Mouse (Mus musculus) WW6 (cell line): ENCODE measurements at regions not wholly inside any gene's neighbourhood (a gene's known extent, or its start where the extent isn't known, plus 50 kb on each side); places are given as distances from the start of the nearest gene placed in this dataset.

ENCODE experiments used
- DNase-seq: peaks from one replicate; pipeline ENCODE4 v3.0.0-alpha.2; 2013; ENCODE audit warnings: low read depth, low spot score

DNA sequence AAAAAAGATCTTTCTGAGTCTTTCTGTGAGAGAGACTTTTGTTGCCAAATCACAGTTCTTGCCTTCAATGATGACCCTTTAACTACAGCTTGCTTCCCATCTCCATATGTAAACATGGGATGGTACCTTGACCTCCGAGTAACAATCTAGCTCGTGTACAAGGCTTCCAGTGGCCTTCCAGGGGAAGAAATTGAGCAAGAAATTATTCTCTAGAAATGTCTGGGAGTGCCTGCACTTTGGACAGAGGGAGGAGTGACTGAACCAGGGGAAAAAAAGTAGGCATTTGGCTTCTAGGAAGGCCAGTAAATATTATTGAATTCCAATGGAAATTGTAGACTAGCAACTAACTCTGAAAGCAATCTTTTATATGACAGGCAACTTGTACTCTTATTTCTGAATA, 287.8 kb upstream of the Mpdz start:
- DNase-seq: no peak

DNA sequence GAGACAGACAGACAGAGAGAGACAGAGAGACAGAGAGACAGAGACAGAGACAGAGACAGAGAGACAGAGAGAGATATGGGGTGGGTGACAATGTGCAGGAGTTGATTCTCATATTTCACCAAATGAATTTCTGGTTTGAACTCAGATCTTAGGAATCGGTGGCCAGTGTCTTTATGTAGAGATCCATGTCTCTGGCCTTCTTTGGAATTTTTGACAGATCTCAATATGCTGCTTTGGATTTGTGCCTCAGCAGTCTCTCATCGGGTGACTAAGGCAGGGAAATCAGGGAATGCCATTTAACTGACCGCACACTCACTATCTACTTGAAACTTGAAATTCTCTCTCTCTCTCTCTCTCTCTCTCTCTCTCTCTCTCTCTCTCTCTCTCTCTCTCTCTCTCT, 286.3 kb upstream of the Mpdz start:
- no peak for DNase-seq

GRCm38 (mm10) chr4:81727735-81728581, 285.3 kb upstream of the Mpdz start:
- DNase-seq: no peak

DNA sequence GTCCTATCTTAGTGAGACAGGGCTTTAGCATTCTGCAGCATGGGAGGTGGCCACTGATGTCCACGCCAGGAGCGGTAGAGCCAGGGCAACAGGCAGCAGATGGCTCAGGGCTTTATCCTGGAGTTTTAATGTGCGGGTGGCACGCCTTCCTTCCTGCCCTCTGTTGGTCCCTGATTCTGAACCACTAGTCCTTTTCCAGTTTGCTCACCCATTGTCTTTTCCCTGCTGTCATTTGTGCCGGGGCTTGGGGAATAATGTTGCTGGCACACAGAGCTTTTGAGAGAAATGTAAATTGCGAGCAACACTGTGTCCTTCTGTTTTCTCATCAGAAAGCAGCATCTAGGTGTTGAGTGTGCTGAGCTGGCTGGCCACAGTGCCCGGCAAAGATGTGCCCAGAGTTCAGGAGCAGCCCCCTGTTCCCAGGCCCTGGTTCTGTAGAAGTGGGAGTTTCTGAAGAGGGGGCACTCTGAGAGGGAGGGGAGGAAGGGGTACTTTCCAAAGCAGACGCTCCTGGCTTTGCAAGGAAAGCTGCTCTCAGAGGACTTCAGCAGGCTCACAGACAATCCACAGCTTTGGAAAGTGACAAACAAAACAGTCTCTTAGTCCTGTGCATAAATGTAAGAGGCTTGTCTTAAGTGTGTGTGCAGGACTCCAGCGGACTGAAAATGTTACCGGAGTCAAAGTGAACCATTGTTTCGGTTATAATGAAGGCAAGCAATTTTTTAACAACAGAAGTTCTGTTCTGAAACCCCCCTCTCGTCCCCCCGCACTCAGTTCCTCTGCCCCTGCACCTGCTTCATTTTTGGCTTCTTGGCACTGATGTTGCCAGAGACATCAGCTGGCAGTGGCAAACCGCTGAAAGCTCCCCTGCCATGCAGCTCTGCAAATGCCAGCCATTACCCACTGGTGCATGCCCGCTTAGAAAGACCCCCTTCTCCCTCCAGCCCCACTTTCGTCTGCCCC, 284.4 kb upstream of the Mpdz start:
- DNase-seq: no peak

GRCm38 (mm10) chr4:81724751-81725150, 282.1 kb upstream of the Mpdz start:
- DNase-seq: no peak

DNA sequence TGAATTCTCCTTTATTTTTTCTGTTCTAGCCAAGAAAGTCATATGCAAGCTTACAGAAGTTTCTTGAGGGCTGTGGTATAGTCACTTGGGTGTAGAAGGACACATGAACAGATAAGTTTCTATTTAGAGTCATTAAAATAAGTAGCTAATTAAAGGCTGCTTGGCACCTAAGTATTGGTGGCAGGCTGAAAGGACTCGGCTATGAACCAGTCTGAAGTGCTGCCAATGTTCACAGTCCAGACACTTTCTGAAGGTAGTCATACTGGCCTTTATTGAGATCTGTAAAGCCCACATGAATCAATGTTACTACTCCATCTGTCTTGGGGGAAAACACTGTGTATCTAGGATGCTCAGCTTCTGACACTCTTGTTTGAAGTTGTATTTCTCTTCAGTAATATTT, 269.8 kb upstream of the Mpdz start:
- no peak for DNase-seq

DNA sequence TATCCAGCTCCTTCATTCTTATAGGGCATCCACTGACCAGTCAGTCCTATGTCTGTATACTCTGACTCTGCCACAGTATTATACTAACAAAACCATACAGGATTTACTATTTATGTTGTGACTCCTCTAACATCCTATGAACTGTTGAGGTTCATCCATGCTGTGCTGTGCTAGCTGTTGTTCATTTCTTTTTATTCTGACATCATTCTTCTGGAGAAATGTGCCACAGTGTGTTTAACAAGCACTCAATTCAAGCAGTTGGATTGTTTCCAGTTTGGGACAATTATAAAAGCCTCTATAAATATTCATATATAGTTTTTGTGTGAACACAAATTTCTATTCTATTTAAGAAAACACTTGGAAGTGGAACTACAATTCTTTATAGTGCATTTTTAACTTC, 252.6 kb upstream of the Mpdz start:
- DNase-seq: no peak

DNA sequence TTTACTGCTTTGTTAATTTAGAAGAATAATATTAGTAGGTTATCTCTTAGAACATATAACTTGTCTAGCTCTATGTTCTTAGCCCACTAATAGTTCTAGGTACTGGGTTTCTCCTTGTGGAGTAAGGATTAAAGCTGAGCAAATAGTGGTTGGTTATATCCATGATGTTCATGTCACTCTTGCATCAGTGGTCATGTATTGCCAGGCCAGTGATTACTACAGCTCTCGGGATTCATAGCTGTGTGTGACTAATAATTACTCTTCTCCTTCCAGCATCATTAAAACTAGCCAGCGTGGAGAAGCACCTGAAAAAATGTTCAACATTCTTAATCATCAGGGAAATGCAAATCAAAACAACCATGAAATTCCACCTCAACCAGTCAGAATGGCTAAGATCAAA, 234.6 kb upstream of the Mpdz start:
- DNase-seq: no peak

- no peak for DNase-seq
Measured at GRCm38 (mm10) chr4:81674871-81675270, 232.3 kb upstream of the Mpdz start.

- DNase-seq: no peak
Measured at GRCm38 (mm10) chr4:81673398-81674265, 231.0 kb upstream of the Mpdz start.

DNA sequence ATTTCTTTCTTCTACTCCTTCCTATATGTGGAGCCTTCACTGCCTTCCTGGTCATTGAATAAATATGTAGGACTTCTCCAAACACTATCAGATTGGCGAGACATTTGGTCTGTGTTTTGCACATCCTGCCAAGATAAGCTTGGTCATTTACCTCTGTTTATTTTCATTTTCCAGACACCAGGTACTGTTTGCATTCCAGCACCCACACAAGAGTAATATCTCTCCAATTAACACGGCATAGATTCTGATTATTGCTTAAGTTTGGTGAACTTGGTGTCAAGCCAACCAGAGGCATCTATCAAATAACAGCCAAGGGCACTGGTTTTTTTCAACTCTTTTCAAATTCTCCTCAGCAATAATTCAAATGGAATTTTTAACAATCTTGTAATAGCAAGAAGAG, 229.4 kb upstream of the Mpdz start:
- no peak for DNase-seq

DNA sequence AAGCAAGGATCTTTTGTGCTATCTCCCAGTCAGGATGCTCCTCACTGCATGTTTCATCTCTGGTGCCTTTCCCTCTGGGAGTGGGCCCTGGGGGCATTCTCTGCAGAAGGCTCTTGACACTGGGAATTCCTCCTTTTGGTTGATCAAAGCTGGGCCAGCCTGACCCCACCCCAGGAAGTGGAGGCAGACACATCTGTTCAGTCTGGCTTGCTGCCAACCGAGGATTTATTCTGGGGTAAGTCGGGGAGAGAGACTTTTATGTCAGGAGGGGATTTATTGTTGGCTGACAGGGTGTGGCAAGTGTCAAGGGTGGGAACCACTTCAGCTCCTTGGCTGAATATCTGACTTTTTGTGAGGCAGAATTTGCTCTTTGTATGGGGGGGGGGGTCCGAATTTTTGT, 226.6 kb upstream of the Mpdz start:
- DNase-seq: peak; percentile 67

DNA sequence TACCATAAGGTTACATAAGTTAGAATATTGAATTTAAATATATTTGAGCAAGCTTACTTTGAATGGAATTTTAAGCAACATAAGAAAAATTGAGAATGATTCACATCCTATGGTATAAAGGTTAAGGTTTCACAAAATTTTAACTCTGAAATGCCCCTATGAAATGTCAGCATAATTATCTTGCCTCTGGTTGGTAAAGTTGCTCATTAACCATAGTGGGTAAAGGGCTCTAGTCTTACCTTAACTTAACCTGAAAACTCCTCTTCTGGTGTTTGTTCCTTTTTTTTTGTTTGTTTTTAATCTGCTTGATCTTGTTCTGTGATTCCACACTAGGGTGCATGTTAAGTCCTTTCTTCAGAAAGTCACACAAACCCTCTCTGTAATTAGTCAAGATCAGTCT, 218.5 kb upstream of the Mpdz start:
- no peak for DNase-seq

GRCm38 (mm10) chr4:81628496-81628828, 185.8 kb upstream of the Mpdz start:
- DNase-seq: no peak

DNA sequence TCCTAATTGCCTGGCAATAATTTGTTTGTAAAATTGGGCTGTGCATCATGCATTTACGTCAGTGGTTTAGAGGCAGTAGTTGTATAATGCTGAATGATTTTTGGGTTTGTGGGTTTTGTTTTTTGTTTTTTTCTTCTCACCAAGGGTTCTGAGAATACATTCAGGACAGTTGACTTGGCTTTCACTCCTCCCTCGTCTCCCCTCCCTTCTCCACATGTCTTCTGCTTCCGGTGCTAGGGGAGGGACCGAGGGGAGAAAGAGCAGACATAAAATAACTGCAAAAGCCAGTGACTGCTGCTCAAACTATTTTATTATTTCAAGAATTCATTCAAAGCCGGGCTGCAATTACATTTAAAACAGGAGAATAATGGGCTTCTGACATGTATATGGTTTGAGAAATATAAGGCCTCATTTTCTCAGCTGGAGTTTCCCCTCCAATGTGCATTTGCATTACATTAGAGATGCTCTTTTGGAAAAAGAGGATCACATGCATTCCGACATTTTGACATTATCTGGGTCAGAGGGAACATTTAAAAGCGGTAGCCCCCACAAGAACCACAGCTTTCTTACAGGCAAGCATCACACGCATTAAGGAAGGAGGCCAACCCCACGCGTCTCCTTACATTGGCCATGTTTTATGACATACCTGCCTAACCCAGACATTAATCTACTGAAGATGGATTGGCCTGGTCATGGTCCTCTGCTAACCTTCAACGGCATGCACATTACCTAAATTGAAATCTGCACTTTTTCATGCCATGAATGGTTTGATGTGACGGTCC, 185.3 kb upstream of the Mpdz start:
- DNase-seq: no peak

DNA sequence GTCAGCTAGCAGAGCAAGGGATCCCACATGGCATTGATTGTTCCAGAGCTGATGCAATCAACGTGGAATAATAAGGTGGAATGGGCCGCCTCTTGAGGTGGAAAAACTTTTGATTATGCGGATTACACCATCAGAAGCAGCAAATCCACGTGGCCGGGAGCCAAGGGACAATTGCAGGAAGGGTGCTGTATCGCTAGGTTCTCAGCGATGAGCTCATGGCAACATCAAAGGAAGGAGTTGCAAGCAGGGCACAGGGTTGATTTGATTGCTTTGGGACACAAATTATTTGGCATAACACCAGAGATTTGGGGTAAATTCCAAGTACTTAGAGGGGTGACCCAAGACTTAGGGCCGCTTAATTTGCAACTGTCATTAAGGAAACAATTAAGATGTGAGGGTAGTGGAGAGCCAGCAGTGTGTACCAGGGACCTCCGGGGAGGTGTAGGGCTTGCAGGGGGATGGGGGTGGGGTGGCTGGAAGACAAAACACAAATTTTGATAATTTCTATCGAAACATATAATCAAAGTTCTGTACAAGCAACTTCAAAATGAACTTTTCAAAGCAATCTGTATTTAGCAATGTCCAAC, 182.8 kb upstream of the Mpdz start:
- no peak for DNase-seq

DNA sequence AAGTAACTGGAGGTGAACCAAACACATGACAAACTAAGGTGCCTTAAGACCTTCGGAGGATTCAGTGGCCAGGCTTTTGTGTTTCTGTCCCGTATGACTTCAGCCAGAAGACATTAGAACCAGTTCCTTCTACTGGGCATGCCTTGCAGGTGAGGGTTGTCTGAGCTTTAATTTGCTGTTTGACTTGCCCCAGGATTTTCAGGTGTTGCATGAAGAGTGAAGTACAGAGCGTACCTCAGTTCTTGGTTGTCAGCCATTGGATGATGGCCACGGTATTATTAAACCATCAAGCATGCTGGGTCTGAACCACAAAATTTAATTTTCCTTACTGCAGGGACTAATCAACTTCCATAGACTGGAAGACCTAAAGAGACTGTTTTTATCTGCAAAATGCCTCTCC, 181.5 kb upstream of the Mpdz start:
- no peak for DNase-seq

GRCm38 (mm10) chr4:81621391-81622137, 178.9 kb upstream of the Mpdz start:
- DNase-seq: no peak

DNA sequence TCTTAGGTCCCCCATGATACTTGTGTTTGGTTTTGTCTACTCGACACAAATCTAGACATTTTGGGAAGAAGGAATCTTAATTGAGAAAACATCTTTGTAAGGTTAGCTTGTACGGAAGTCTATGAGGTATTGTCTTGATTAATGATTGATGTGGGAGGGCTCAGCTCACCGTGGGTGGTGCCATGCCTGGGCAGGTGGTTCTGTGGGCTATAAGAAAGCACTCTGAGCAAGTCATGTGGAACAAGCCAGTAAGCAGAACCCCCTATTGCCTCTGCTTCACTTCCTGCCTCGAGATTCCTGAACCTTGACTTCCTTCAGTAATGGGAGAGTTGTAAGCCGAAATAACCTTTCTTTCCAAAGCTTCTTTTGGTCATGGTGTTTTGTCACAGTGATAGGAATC, 174.6 kb upstream of the Mpdz start:
- no peak for DNase-seq

DNA sequence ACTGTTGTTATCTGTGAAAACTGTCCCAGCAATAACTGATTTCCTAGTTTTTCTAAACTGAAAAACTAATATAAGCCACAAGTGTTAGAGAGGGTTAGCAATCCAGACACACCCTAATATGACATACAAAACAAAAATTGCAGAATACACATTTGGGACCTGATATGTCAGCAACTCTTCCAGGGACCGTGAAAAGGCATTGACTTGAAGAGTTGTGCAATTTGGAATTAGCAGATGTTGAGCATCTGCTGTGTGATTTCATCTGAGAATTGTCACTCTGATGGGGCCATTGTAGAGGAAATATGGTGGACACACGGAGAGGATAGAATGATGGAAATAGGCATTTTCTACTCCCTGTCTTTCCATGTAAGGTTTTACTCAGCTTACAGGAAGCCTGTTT, 168.6 kb upstream of the Mpdz start:
- DNase-seq: no peak
